Mouse (Mus musculus) neural tube, embryonic 14.5 days (tissue): Measurements from ENCODE around the gene Corin. TPM values are rescaled to one million over a fixed set of nuclear protein-coding genes. Genes with fewer than 3 reads are reported as not detected.

Experiments
- ATAC-seq: fragments of 200-750 bp; cut with Nextera tagmentation; 2 replicates; pipeline ENCODE4 v1.8.0; 2017; ENCODE audit warnings: low read depth, mild to moderate bottlenecking, moderate TSS enrichment, moderate library complexity
- H3K27ac ChIP-seq: fragments of 300-500 bp; sonication (generic); 2 replicates; pipeline ENCODE4 v1.5.1; 2014; ENCODE audit warnings: low read depth, mild to moderate bottlenecking, control low read depth, low read length, moderate library complexity, mixed read lengths
- H3K27me3 ChIP-seq: fragments of 300-500 bp; sonication (generic); 2 replicates; pipeline ENCODE4 v1.6.1; 2014; ENCODE audit warnings: low read length; ENCODE audit not compliant: control insufficient read depth, insufficient read depth
- H3K36me3 ChIP-seq: fragments of 300-500 bp; sonication (generic); 2 replicates; pipeline ENCODE4 v1.6.1; 2014; ENCODE audit warnings: low read length, mixed read lengths; ENCODE audit not compliant: control insufficient read depth, insufficient read depth
- H3K4me1 ChIP-seq: fragments of 300-500 bp; sonication (generic); 2 replicates; pipeline ENCODE4 v1.6.1; 2014; ENCODE audit warnings: low read length; ENCODE audit not compliant: control insufficient read depth, insufficient read depth
- H3K4me2 ChIP-seq: fragments of 300-500 bp; sonication (generic); 2 replicates; pipeline ENCODE4 v1.6.1; 2014; ENCODE audit warnings: mild to moderate bottlenecking, low read depth, low read length, control low read depth
- H3K4me3 ChIP-seq: fragments of 300-500 bp; sonication (generic); 2 replicates; pipeline ENCODE4 v1.5.1; 2014; ENCODE audit warnings: low read depth, low read length, control low read depth, mixed read lengths
- H3K9ac ChIP-seq: fragments of 300-500 bp; sonication (generic); replicated peaks from 2 replicates; pipeline ENCODE4 v1.6.1; 2014; ENCODE audit warnings: low read depth, mild to moderate bottlenecking, control low read depth, low read length, mixed read lengths
- H3K9me3 ChIP-seq: fragments of 300-500 bp; sonication (generic); 2 replicates; pipeline ENCODE4 v1.6.1; 2016; ENCODE audit warnings: low read length; ENCODE audit not compliant: control insufficient read depth
- WGBS: fragments of 180-500 bp; shearing (Covaris S2); extraction: QIAGEN DNeasy Blood & Tissue Kit; methylation state at CpG from one replicate; pipeline ENCODE4 v1.1.7; 2014; 5-methylcytosine and 5-hydroxymethylcytosine counted together
- polyA plus RNA-seq: library from polyadenylated mRNA; unstranded; fragments of >200 nt; fragmentation: Nextera tagmentation; extraction: Ambion mirVana; gene quantifications from 2 replicates; pipeline ENCODE4 v1.2.1, GENCODE M21; 2014

Corin gene
- polyA plus RNA-seq, 1 experiment from 2014 or later, result 1.2 TPM

- no peak overlapping the region for H3K9ac ChIP-seq
- H3K27me3 ChIP-seq, result no peaks in the 10 kb centered on the region
- ATAC-seq, result no peak
- H3K36me3 ChIP-seq, result no peaks in the 10 kb centered on the region
- no peak overlapping the region for H3K4me2 ChIP-seq
- H3K4me1 ChIP-seq, result no peaks in the 10 kb centered on the region
- no peak overlapping the region for H3K4me3 ChIP-seq
- no peaks in the 10 kb centered on the region for H3K9me3 ChIP-seq
- H3K27ac ChIP-seq, result no peak overlapping the region
Measured at GRCm38 (mm10) chr5:72425342-72426010, 78.8 kb downstream of the Corin start.

- WGBS, result 60% methylated on average over 10 of the region's 10 CpGs
- no peak for ATAC-seq
- H3K9ac ChIP-seq, result no peak overlapping the region
- no peaks in the 10 kb centered on the region for H3K9me3 ChIP-seq
- no peak overlapping the region for H3K4me3 ChIP-seq
- no peak overlapping the region for H3K4me2 ChIP-seq
- H3K4me1 ChIP-seq, result no peaks in the 10 kb centered on the region
- H3K27me3 ChIP-seq, result no peaks in the 10 kb centered on the region; the same call in 1 of the 2 replicates
- H3K27ac ChIP-seq, result no peak overlapping the region
- no peaks in the 10 kb centered on the region for H3K36me3 ChIP-seq
Measured at GRCm38 (mm10) chr5:72411874-72412329, 92.4 kb downstream of the Corin start.

GRCm38 (mm10) chr5:72410841-72411240 is 93.4 kb downstream of the Corin start:
- Histone ChIP-seq H3K9ac (no peak overlapping the region), H3K9me3 (no peaks in the 10 kb centered on the region), H3K4me2 (no peak overlapping the region), H3K36me3 (no peaks in the 10 kb centered on the region), H3K4me1 (no peaks in the 10 kb centered on the region), H3K4me3 (no peak overlapping the region), H3K27ac (no peak overlapping the region), H3K27me3 (no peaks in the 10 kb centered on the region; the same call in 1 of the 2 replicates)
- no peak for ATAC-seq
- 96% methylated on average over 3 of the region's 3 CpGs for WGBS

GRCm38 (mm10) chr5:72403376-72403775 is 100.9 kb downstream of the Corin start:
- ATAC-seq, result no peak
- no peak overlapping the region for H3K9ac ChIP-seq
- WGBS, result 78% methylated on average over 9 of the region's 9 CpGs
- no peaks in the 10 kb centered on the region for H3K4me1 ChIP-seq
- no peak overlapping the region for H3K27ac ChIP-seq
- H3K4me3 ChIP-seq, result no peak overlapping the region
- no peaks in the 10 kb centered on the region for H3K9me3 ChIP-seq
- no peaks in the 10 kb centered on the region; the same call in 1 of the 2 replicates for H3K27me3 ChIP-seq
- H3K36me3 ChIP-seq, result no peaks in the 10 kb centered on the region
- no peak overlapping the region for H3K4me2 ChIP-seq

GRCm38 (mm10) chr5:72402913-72403312 is 101.4 kb downstream of the Corin start:
- WGBS, result 86% methylated on average over 5 of the region's 5 CpGs
- Histone ChIP-seq H3K27me3 (no peaks in the 10 kb centered on the region; the same call in 1 of the 2 replicates), H3K4me1 (no peaks in the 10 kb centered on the region), H3K9ac (no peak overlapping the region), H3K9me3 (no peaks in the 10 kb centered on the region; the same call in 1 of the 2 replicates), H3K27ac (no peak overlapping the region), H3K36me3 (no peaks in the 10 kb centered on the region), H3K4me3 (no peak overlapping the region), H3K4me2 (no peak overlapping the region)
- no peak for ATAC-seq

GRCm38 (mm10) chr5:72401778-72402177 is 102.5 kb downstream of the Corin start:
- ATAC-seq, result no peak
- Histone ChIP-seq H3K4me2 (no peak overlapping the region), H3K27me3 (no peaks in the 10 kb centered on the region), H3K4me1 (no peaks in the 10 kb centered on the region), H3K4me3 (no peak overlapping the region), H3K36me3 (no peaks in the 10 kb centered on the region), H3K9me3 (no peaks in the 10 kb centered on the region; the same call in 1 of the 2 replicates), H3K9ac (no peak overlapping the region), H3K27ac (no peak overlapping the region)
- 52% methylated on average over 10 of the region's 10 CpGs for WGBS

GRCm38 (mm10) chr5:72401251-72401650 is 103.0 kb downstream of the Corin start:
- H3K9ac ChIP-seq, result no peak overlapping the region
- H3K4me1 ChIP-seq, result no peaks in the 10 kb centered on the region
- no peak overlapping the region for H3K27ac ChIP-seq
- H3K27me3 ChIP-seq, result no peaks in the 10 kb centered on the region
- no peaks in the 10 kb centered on the region for H3K36me3 ChIP-seq
- no peak overlapping the region for H3K4me3 ChIP-seq
- H3K9me3 ChIP-seq, result no peaks in the 10 kb centered on the region; the same call in 1 of the 2 replicates
- 86% methylated on average over 3 of the region's 3 CpGs for WGBS
- no peak overlapping the region for H3K4me2 ChIP-seq
- ATAC-seq, result no peak

GRCm38 (mm10) chr5:72382148-72382547 is 122.1 kb downstream of the Corin start:
- Histone ChIP-seq H3K9me3 (no peaks in the 10 kb centered on the region), H3K36me3 (no peaks in the 10 kb centered on the region), H3K4me1 (no peaks in the 10 kb centered on the region), H3K27me3 (no peaks in the 10 kb centered on the region), H3K4me3 (no peak overlapping the region), H3K9ac (no peak overlapping the region), H3K27ac (no peak overlapping the region), H3K4me2 (no peak overlapping the region)
- no peak for ATAC-seq
- WGBS, result 70% methylated on average over 1 of the region's 1 CpGs

- Histone ChIP-seq H3K4me2 (no peak overlapping the region), H3K36me3 (no peaks in the 10 kb centered on the region), H3K9me3 (no peaks in the 10 kb centered on the region), H3K4me3 (no peak overlapping the region), H3K27me3 (no peaks in the 10 kb centered on the region), H3K9ac (no peak overlapping the region), H3K27ac (no peak overlapping the region), H3K4me1 (no peaks in the 10 kb centered on the region)
- no peak for ATAC-seq
- WGBS, result 72% methylated on average over 8 of the region's 8 CpGs
Measured at GRCm38 (mm10) chr5:72380616-72381015, 123.7 kb downstream of the Corin start.
